Mouse (Mus musculus) forebrain, embryonic 16.5 days (tissue): Measurements from ENCODE around the gene E330014E10Rik. TPM values are rescaled to one million over a fixed set of nuclear protein-coding genes. Genes with fewer than 3 reads are reported as not detected.
"Not testable (repeated sequence)": the region's sequence is repeated elsewhere in the genome, so short reads cannot be mapped to it uniquely, and the experiment has no call there.

Source experiments
- ATAC-seq: fragments of 200-750 bp; cut with Nextera tagmentation; 2 replicates; pipeline ENCODE4 v1.8.0; 2017; ENCODE audit warnings: mild to moderate bottlenecking, moderate library complexity
- H3K27ac ChIP-seq: fragments of 300-500 bp; sonication (generic); 2 replicates; pipeline ENCODE4 v1.5.1; 2014; ENCODE audit warnings: low read length, control low read depth
- H3K27me3 ChIP-seq: fragments of 300-500 bp; sonication (generic); replicated peaks from 2 replicates; pipeline ENCODE4 v1.6.1; 2014; ENCODE audit warnings: low read length; ENCODE audit not compliant: control insufficient read depth, insufficient read depth
- H3K36me3 ChIP-seq: fragments of 300-500 bp; sonication (generic); 2 replicates; pipeline ENCODE4 v1.6.1; 2014; ENCODE audit not compliant: control insufficient read depth, insufficient read depth
- H3K4me1 ChIP-seq: fragments of 300-500 bp; sonication (generic); replicated peaks from 2 replicates; pipeline ENCODE4 v1.6.1; 2014; ENCODE audit warnings: low read length; ENCODE audit not compliant: control insufficient read depth, insufficient read depth
- H3K4me2 ChIP-seq: fragments of 300-500 bp; sonication (generic); 2 replicates; pipeline ENCODE4 v1.6.1; 2014; ENCODE audit warnings: mild to moderate bottlenecking, low read length, control low read depth
- H3K4me3 ChIP-seq: fragments of 300-500 bp; sonication (generic); replicated peaks from 2 replicates; pipeline ENCODE4 v1.5.1; 2014; ENCODE audit warnings: mild to moderate bottlenecking, low read length, control low read depth
- H3K9ac ChIP-seq: fragments of 300-500 bp; sonication (generic); replicated peaks from 2 replicates; pipeline ENCODE4 v1.6.1; 2014; ENCODE audit warnings: low read depth, low read length, control low read depth
- H3K9me3 ChIP-seq: fragments of 300-500 bp; sonication (generic); 2 replicates; pipeline ENCODE4 v1.6.1; 2016; ENCODE audit warnings: low read length; ENCODE audit not compliant: control insufficient read depth
- WGBS: fragments of 180-500 bp; shearing (Covaris S2); extraction: QIAGEN DNeasy Blood & Tissue Kit; methylation state at CpG from one replicate; pipeline ENCODE4 v1.1.7; 2014; 5-methylcytosine and 5-hydroxymethylcytosine counted together
- polyA plus RNA-seq: library from polyadenylated mRNA; unstranded; fragments of >200 nt; fragmentation: Nextera tagmentation; extraction: Ambion mirVana; gene quantifications from 2 replicates; pipeline ENCODE4 v1.2.1, GENCODE M21; 2015

The E330014E10Rik gene
- not detected in 2 replicates for polyA plus RNA-seq

GRCm38 (mm10) chr5:95775690-95776089, at the start of gene E330014E10Rik:
Gene E330014E10Rik (plus strand): TSS chr5:95775990.
- H3K4me2 ChIP-seq, H3K36me3 ChIP-seq, H3K4me3 ChIP-seq, H3K9ac ChIP-seq, H3K27ac ChIP-seq, H3K9me3 ChIP-seq, H3K4me1 ChIP-seq, H3K27me3 ChIP-seq, ATAC-seq: not testable (repeated sequence)
- WGBS = no CpG with 5 or more reads among the region's 2 CpGs

- not testable (repeated sequence) for H3K27me3 ChIP-seq, H3K27ac ChIP-seq, H3K4me3 ChIP-seq, ATAC-seq, H3K36me3 ChIP-seq, H3K4me1 ChIP-seq, H3K4me2 ChIP-seq, H3K9me3 ChIP-seq, H3K9ac ChIP-seq
- WGBS = no CpG with 5 or more reads among the region's 1 CpGs
Measured at GRCm38 (mm10) chr5:95736073-95736472, 39.7 kb upstream of the E330014E10Rik start, which contains the start of gene Gm7978. Gene Gm7978 (minus strand): TSS chr5:95736173.

GRCm38 (mm10) chr5:95741714-95742113, 34.1 kb upstream of the E330014E10Rik start, which contains the start of gene Gm7982:
Gene Gm7982 (plus strand): TSS chr5:95742014.
- not testable (repeated sequence) for H3K9ac ChIP-seq, H3K4me1 ChIP-seq, H3K36me3 ChIP-seq, H3K27me3 ChIP-seq, ATAC-seq, H3K4me3 ChIP-seq, H3K4me2 ChIP-seq, H3K27ac ChIP-seq, H3K9me3 ChIP-seq
- no CpG with 5 or more reads among the region's 3 CpGs for WGBS

GRCm38 (mm10) chr5:95810841-95811240, 35.1 kb downstream of the E330014E10Rik start:
- not testable (repeated sequence) for ATAC-seq, H3K27ac ChIP-seq
- WGBS = 75% methylated on average over 2 of the region's 2 CpGs

GRCm38 (mm10) chr5:95836580-95836979, 60.8 kb downstream of the E330014E10Rik start:
- Histone ChIP-seq H3K27me3 (no peaks in the 10 kb centered on the region), H3K4me3 (no peak overlapping the region), H3K9me3 (no peaks in the 10 kb centered on the region), H3K36me3 (no peaks in the 10 kb centered on the region), H3K27ac (no peak overlapping the region), H3K4me2 (no peak overlapping the region), H3K4me1 (no peaks in the 10 kb centered on the region), H3K9ac (no peak overlapping the region)
- no peak for ATAC-seq
- 71% methylated on average over 4 of the region's 4 CpGs for WGBS

More at GRCm38 (mm10) chr5:95810841-95811240, 35.1 kb downstream of the E330014E10Rik start:
- H3K27me3 ChIP-seq, H3K9ac ChIP-seq, H3K4me2 ChIP-seq, H3K36me3 ChIP-seq, H3K9me3 ChIP-seq, H3K4me1 ChIP-seq, H3K4me3 ChIP-seq: not testable (repeated sequence)

GRCm38 (mm10) chr5:95854030-95854429, 78.2 kb downstream of the E330014E10Rik start:
- no peak overlapping the region for H3K9ac ChIP-seq
- WGBS = 91% methylated on average over 3 of the region's 3 CpGs
- no peaks in the 10 kb centered on the region for H3K9me3 ChIP-seq
- no peak for ATAC-seq
- no peaks in the 10 kb centered on the region for H3K27me3 ChIP-seq
- H3K4me3 ChIP-seq = no peak overlapping the region
- no peak overlapping the region for H3K27ac ChIP-seq
- no peaks in the 10 kb centered on the region for H3K4me1 ChIP-seq
- H3K36me3 ChIP-seq = no peaks in the 10 kb centered on the region
- H3K4me2 ChIP-seq = no peak overlapping the region

Other genes starting within 250 kb of the E330014E10Rik start
- not detected in 2 replicates for gene Gm7971, start 181.1 kb upstream of the E330014E10Rik start, polyA plus RNA-seq
- not detected in 2 replicates for gene Gm7978, start 39.8 kb upstream of the E330014E10Rik start, polyA plus RNA-seq
- not detected in 2 replicates for gene Gm7982, start 34.0 kb upstream of the E330014E10Rik start, polyA plus RNA-seq
- not detected in 2 replicates for gene Cxcl13, start 181.0 kb downstream of the E330014E10Rik start, polyA plus RNA-seq